Mouse (Mus musculus): ENCODE measurements around the gene Fyn. TPM values are rescaled to one million over a fixed set of nuclear protein-coding genes. Genes with fewer than 3 reads are reported as not detected.

Fyn gene
- polyA plus RNA-seq, 1 experiment = 29.2 TPM

DNA sequence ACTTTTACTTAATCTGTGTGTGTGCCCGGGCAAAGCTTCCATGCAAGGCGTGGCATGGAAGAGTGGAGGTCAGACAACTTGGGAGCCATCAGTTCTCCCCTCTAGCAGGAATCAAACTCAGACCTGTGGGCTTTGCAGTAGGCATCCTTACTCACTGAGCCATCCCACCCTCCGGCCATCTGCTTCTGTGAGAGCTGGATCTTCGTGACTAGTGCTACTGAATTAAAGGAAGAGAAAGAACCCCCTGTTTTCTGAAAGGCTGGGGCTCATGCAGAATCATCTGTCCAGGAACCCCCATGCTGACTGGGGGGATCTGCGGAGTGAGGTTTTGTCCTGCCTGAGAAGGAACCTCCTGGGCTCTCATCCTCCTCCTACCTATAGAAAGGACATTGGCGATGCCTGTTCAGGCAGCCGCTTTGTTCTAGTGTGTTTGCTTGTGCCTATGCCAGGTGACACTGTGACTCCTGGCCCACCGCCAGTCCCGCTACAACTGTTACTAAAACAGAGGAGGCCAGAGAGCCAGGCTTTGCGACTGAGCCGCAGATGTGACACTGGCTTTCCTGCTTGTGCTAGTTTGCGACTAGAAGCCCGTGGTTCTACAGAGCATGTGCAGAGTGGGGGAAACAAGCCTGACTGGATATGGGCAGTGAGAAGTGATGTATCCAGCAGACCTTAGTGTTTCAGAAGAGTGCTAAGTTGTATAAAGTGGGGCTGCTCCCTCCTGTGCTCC, 133.5 kb downstream of the Fyn start:
- 38% methylated on average over 13 of the region's 13 CpGs for WGBS
- H3K4me1 ChIP-seq (ENCODE audit: control insufficient read depth, insufficient read depth, low read length) = peaks cover 7% of the 10 kb centered on the region
- H3K4me3 ChIP-seq (replicated peaks; ENCODE audit: extremely low read depth, low read depth, low read length) = no peak overlapping the region
- peak; percentile 52 for DNase-seq
- no peak for TF ChIP-seq POLR2A (IDR thresholded peaks at IDR 0.05; ENCODE audit: borderline replicate concordance, extremely low read depth, low read depth, low read length)
- TF ChIP-seq CTCF (IDR thresholded peaks at IDR 0.05; ENCODE audit: insufficient read depth, low read length) = no peak

DNA sequence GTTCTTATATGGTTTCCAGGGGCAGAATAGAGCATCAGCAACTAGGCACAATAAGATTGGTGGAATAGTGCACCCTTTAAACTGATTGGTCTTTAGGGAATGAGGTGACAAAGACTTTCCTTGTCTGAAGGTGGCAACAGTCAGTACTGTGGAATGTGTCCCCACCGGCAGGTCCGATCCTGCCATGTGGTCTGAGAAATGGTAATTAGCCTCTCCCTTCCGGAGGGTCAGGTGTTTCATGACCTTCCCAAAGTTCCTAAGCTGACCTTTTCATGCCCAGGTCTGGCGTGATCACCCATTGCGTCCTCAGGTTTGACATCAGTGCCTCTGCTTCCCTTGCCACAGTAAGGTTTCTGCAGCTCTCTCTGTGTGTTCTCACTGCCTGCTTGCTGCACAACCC, 134.7 kb downstream of the Fyn start:
- H3K4me1 ChIP-seq (ENCODE audit: control insufficient read depth, insufficient read depth, low read length) = peaks cover 7% of the 10 kb centered on the region
- H3K4me3 ChIP-seq (replicated peaks; ENCODE audit: extremely low read depth, low read depth, low read length) = no peak overlapping the region
- WGBS = 89% methylated on average over 5 of the region's 5 CpGs
- no peak for TF ChIP-seq CTCF (IDR thresholded peaks at IDR 0.05; ENCODE audit: insufficient read depth, low read length)
- no peak for TF ChIP-seq POLR2A (IDR thresholded peaks at IDR 0.05; ENCODE audit: borderline replicate concordance, extremely low read depth, low read depth, low read length)
- no peak for DNase-seq

DNA sequence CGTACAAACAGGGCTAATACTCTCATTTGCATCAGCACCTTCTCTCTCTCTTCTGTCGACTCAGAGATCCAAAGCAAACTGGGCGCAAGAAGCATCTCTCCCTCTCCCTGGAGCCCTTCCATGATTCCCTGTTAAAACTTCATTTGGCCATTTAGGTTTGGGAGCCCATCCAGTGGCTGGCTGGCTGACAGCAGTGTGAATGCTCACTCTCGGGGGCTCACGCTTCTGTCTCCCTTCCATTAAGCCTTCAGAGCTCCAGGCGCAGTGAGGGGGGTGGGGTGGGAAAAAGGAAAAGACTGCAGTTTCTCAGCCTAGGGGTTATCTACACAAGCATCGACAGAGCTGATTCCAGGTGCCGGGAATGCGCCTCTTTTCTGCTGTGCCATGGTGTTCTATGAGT, 136.4 kb downstream of the Fyn start:
- Histone ChIP-seq H3K4me1 (ENCODE audit: control insufficient read depth, insufficient read depth, low read length) (peaks cover 10% of the 10 kb centered on the region), H3K4me3 (replicated peaks; ENCODE audit: extremely low read depth, low read depth, low read length) (no peak overlapping the region)
- DNase-seq = no peak
- TF ChIP-seq CTCF (IDR thresholded peaks at IDR 0.05; ENCODE audit: insufficient read depth, low read length) = no peak
- no peak for TF ChIP-seq POLR2A (IDR thresholded peaks at IDR 0.05; ENCODE audit: borderline replicate concordance, extremely low read depth, low read depth, low read length)
- WGBS = 57% methylated on average over 9 of the region's 9 CpGs

DNA sequence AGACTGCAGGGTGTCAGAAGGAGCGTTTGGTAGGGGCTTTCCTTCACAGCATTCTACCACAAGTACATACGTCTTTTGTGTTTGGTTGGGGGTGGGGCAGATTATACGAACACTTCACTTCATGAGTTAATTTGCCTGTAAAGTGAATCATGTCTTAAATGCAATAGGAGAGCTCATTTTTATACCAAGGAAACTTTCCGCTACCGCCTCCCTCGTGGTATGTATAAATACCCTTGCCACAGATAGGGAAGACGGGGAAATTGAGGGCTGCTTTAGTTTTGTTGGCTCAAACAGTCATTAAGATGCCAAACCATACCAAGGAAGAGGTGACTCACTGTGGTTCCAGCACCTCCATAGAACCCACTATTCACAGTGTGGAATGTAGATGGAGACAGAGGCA, 137.0 kb downstream of the Fyn start:
- Histone ChIP-seq H3K4me3 (replicated peaks; ENCODE audit: extremely low read depth, low read depth, low read length) (no peak overlapping the region), H3K4me1 (ENCODE audit: control insufficient read depth, insufficient read depth, low read length) (peaks cover 13% of the 10 kb centered on the region)
- no peak for DNase-seq
- 83% methylated on average over 7 of the region's 7 CpGs for WGBS
- TF ChIP-seq CTCF (IDR thresholded peaks at IDR 0.05; ENCODE audit: insufficient read depth, low read length) = no peak
- no peak for TF ChIP-seq POLR2A (IDR thresholded peaks at IDR 0.05; ENCODE audit: borderline replicate concordance, extremely low read depth, low read depth, low read length)

DNA sequence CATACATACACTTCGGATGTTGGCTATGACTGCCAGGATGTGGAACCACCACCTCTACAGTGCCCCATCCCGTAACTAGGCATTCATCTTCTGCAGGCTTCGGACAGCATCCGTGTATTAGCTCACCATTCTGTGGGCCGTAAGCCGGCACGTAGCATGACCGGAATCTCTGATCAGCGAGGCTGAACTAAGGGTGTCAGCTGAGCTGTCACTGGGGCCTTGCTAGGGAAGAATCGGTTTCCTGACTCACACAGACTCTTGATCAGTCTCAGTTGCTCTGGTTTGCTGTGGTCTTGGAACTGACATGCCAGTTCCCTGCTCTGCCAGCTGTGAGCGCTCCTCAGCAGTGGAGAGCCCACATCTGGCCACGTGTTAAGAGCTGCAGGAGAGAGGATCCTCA, 137.7 kb downstream of the Fyn start:
- TF ChIP-seq CTCF (IDR thresholded peaks at IDR 0.05; ENCODE audit: insufficient read depth, low read length) (no peak), POLR2A (IDR thresholded peaks at IDR 0.05; ENCODE audit: borderline replicate concordance, extremely low read depth, low read depth, low read length) (no peak)
- DNase-seq = no peak
- Histone ChIP-seq H3K4me3 (replicated peaks; ENCODE audit: extremely low read depth, low read depth, low read length) (no peak overlapping the region), H3K4me1 (ENCODE audit: control insufficient read depth, insufficient read depth, low read length) (peaks cover 14% of the 10 kb centered on the region)
- 74% methylated on average over 12 of the region's 12 CpGs for WGBS

DNA sequence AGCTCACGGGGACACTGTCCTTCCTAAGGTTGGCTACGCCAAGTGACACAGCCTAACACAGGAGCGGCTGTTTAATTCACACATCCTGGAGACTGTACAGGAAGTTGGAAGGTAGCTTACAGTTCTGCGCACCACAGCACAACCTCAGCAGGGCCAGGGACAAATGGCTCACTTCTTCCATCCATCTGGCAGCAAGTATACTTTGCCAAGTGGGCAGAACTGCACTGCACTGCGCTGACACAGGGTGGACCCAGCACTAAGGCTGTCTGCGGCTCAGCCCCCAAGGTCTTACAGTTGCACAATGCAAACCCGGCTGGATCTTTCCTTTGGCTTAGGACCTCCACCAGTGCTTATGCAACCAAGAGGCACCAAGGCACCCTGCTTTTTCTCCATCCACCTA, 138.2 kb downstream of the Fyn start:
- Histone ChIP-seq H3K4me3 (replicated peaks; ENCODE audit: extremely low read depth, low read depth, low read length) (no peak overlapping the region), H3K4me1 (ENCODE audit: control insufficient read depth, insufficient read depth, low read length) (peaks cover 11% of the 10 kb centered on the region; the same call in 1 of the 2 replicates)
- WGBS = 53% methylated on average over 7 of the region's 7 CpGs
- TF ChIP-seq CTCF (IDR thresholded peaks at IDR 0.05; ENCODE audit: insufficient read depth, low read length) (no peak), POLR2A (IDR thresholded peaks at IDR 0.05; ENCODE audit: borderline replicate concordance, extremely low read depth, low read depth, low read length) (no peak)
- no peak for DNase-seq

DNA sequence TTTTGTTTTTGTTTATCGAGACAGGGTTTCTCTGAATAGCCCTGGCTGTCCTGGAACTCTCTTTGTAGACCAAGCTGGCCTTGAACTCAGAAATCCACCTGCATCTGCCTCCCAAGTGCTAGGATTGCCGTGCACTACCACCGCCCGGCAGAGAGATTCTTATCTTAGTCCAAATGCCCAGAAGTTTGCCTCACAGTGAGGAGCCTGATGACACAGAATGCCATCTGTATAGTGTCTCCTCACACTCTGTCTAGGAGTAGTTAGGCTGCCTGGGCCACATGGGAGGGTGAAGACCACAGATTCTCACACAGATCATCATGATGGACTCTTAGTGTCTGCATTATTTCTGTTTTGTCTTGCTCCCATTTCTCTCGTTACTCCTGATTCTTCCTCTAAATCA, 140.1 kb downstream of the Fyn start:
- no peak for DNase-seq
- Histone ChIP-seq H3K4me1 (ENCODE audit: control insufficient read depth, insufficient read depth, low read length) (peaks cover 11% of the 10 kb centered on the region; the same call in 1 of the 2 replicates), H3K4me3 (replicated peaks; ENCODE audit: extremely low read depth, low read depth, low read length) (no peak overlapping the region)
- 72% methylated on average over 5 of the region's 5 CpGs for WGBS
- TF ChIP-seq CTCF (IDR thresholded peaks at IDR 0.05; ENCODE audit: insufficient read depth, low read length) = no peak
- TF ChIP-seq POLR2A (IDR thresholded peaks at IDR 0.05; ENCODE audit: borderline replicate concordance, extremely low read depth, low read depth, low read length) = no peak

DNA sequence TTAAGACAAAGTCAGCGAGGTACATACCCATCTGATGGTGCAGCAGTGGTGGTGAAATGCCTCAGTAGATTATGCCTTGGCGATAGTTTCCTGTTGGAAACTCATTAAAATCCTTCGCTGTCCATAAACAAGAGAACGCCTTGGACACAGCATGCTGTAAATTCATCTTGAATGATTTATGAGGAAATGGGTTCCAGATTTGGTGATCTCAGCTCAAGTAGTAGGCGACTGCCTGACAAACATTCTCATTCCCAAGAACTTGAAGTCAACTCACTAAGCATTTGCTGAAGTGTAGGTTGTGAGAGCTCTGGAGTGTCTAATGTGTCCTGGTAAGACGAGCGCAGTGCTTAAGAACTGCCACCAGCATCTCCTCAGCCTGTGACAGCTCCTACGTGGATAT, 141.3 kb downstream of the Fyn start:
- Histone ChIP-seq H3K4me3 (replicated peaks; ENCODE audit: extremely low read depth, low read depth, low read length) (no peak overlapping the region), H3K4me1 (ENCODE audit: control insufficient read depth, insufficient read depth, low read length) (peaks cover 11% of the 10 kb centered on the region; the same call in 1 of the 2 replicates)
- 48% methylated on average over 8 of the region's 8 CpGs for WGBS
- no peak for DNase-seq
- TF ChIP-seq POLR2A (IDR thresholded peaks at IDR 0.05; ENCODE audit: borderline replicate concordance, extremely low read depth, low read depth, low read length) = no peak
- TF ChIP-seq CTCF (IDR thresholded peaks at IDR 0.05; ENCODE audit: insufficient read depth, low read length) = no peak

DNA sequence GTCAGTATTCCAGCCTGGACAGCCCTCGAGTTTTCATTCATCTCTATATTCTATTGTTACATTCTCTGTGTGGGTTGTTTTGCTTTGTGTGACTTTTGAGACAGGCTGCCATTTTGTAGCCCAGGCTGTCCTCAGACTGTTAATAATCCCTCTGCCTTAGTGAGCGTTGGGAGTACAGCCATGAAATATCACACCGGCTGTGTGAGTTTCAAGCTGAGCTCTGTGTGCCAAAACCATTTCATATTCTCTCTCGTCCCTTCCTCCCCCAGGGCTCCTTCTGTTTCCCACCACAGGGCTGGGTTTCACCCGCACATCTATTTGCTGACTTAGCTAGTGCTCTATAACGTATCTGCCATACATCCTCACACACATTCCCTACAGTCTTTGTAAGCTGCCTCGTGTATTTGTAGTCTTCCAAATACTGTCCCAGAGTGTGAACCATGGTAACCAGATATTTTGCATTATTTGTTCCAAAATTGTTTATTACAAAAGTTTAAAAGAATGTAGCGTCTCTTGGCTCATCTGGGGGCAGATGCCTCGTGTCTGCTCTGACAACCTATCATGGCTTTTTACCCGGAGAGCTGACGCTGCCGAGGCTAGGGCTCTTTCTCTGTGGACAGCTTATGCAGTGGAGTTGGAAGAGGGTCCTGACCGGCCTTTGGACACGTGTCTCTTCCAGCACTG, 144.1 kb downstream of the Fyn start:
- Histone ChIP-seq H3K4me1 (ENCODE audit: control insufficient read depth, insufficient read depth, low read length) (peaks cover 9% of the 10 kb centered on the region; the same call in 1 of the 2 replicates), H3K4me3 (replicated peaks; ENCODE audit: extremely low read depth, low read depth, low read length) (no peak overlapping the region)
- no peak for DNase-seq
- TF ChIP-seq CTCF (IDR thresholded peaks at IDR 0.05; ENCODE audit: insufficient read depth, low read length) (no peak), POLR2A (IDR thresholded peaks at IDR 0.05; ENCODE audit: borderline replicate concordance, extremely low read depth, low read depth, low read length) (no peak)
- WGBS = 75% methylated on average over 14 of the region's 14 CpGs

DNA sequence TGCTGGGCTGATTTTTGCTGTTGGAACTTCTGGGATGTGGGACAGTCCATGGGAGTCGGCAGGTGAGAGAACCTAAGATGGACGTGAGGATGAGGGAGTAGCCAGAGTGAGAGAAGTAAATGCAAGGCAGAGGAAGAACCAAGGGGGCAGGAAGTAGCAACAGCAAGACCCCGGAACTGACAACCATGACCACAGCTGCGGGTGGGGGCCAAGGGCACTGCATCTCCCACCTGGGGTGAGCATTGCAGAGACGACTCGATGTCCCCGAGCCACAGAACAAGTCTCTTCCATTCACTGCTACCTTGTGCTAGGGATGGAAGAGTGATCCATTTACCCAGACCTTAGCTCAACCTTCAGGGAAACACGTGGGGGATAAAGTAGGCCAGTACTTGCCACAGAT, 146.3 kb downstream of the Fyn start:
- no peak overlapping the region for H3K4me3 ChIP-seq (replicated peaks; ENCODE audit: extremely low read depth, low read depth, low read length)
- 90% methylated on average over 8 of the region's 8 CpGs for WGBS
- H3K4me1 ChIP-seq (ENCODE audit: control insufficient read depth, insufficient read depth, low read length) = peaks cover 6% of the 10 kb centered on the region; the same call in 1 of the 2 replicates
- TF ChIP-seq POLR2A (IDR thresholded peaks at IDR 0.05; ENCODE audit: borderline replicate concordance, extremely low read depth, low read depth, low read length) = no peak
- TF ChIP-seq CTCF (IDR thresholded peaks at IDR 0.05; ENCODE audit: insufficient read depth, low read length) = no peak
- no peak for DNase-seq

Measured in lung, adult 2 months (tissue).